Comparison of ENCODE assay signal across 29 mouse cellular contexts in the genomic region with DNA sequence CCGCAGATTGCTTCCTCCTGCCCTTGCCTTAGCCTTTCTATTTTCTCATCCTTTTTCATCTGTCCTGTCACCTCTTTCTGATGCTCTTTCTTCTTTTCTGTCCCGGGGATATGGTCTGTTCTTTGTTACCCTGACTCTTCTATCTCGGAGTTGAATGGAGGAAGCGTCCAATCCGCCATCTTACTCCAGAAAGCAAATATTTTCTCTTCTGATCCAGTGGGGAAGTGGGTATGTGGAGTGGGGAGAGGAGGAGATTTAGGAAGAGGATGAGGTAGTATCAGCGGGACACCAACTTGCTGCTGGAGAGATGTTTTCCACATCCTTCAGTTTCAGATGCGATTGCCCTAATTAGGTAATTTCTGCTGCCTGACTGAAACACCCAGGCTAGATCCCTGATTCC. TPM values are rescaled to one million over a fixed set of nuclear protein-coding genes. Genes with fewer than 3 reads are reported as not detected.
"Had no signal": no experiment of that assay in that cellular context is flagged by ENCODE, and none has a peak within 500 bp of the region (broad histone marks: within the 10 kb centered on the region; RNA-seq: fewer than 3 reads in every experiment).

No protein-coding gene starts in this region.

RNA-seq across cellular contexts. Expression of gene Duxbl2, which starts 0.9 kb away (rescaled TPM):
- total RNA-seq: common myeloid progenitor, adult 5-6 weeks; gastrocnemius, adult 18-20 months; gastrocnemius, adult 8-10 months; gastrocnemius, postnatal 25 days; gastrocnemius, postnatal 36 days; granulocyte monocyte progenitor cell, adult 5-6 weeks; heart, adult 18-20 months; heart, adult 2 months had no signal
- polyA plus RNA-seq: cerebellum, adult 2 months; embryonic facial prominence, embryonic 10.5 days; embryonic facial prominence, embryonic 11.5 days; embryonic facial prominence, embryonic 12.5 days; embryonic facial prominence, embryonic 13.5 days; erythroblast, embryonic 14.5 days; forebrain, embryonic 10.5 days; forebrain, embryonic 11.5 days; forebrain, embryonic 13.5 days; forebrain, embryonic 15.5 days; forebrain, embryonic 16.5 days had no signal

RNA-seq across cellular contexts. Expression of gene Cphx3, which starts 37.0 kb away (rescaled TPM):
- total RNA-seq: common myeloid progenitor, adult 5-6 weeks; gastrocnemius, adult 18-20 months; gastrocnemius, adult 2 months; gastrocnemius, adult 8-10 months; gastrocnemius, postnatal 10 days; gastrocnemius, postnatal 14 days; gastrocnemius, postnatal 25 days; gastrocnemius, postnatal 36 days; gastrocnemius, postnatal 4 days; granulocyte monocyte progenitor cell, adult 5-6 weeks; heart, adult 18-20 months; heart, adult 2 months had no signal
- polyA plus RNA-seq: cerebellum, adult 2 months; cortical plate, adult 2 months; embryonic facial prominence, embryonic 10.5 days; embryonic facial prominence, embryonic 11.5 days; embryonic facial prominence, embryonic 12.5 days; embryonic facial prominence, embryonic 13.5 days; embryonic facial prominence, embryonic 14.5 days; embryonic facial prominence, embryonic 15.5 days; erythroblast, embryonic 14.5 days; forebrain, embryonic 10.5 days; forebrain, embryonic 11.5 days; forebrain, embryonic 12.5 days; forebrain, embryonic 13.5 days; forebrain, embryonic 15.5 days; forebrain, embryonic 16.5 days; frontal cortex, adult 2 months; gonadal fat pad, adult 2 months; heart, adult 2 months had no signal

RNA-seq across cellular contexts. Expression of gene Cphx2, which starts 37.8 kb away (rescaled TPM):
- total RNA-seq: common myeloid progenitor, adult 5-6 weeks; gastrocnemius, adult 18-20 months; gastrocnemius, adult 2 months; gastrocnemius, adult 8-10 months; gastrocnemius, postnatal 10 days; gastrocnemius, postnatal 14 days; gastrocnemius, postnatal 25 days; gastrocnemius, postnatal 36 days; gastrocnemius, postnatal 4 days; granulocyte monocyte progenitor cell, adult 5-6 weeks; heart, adult 18-20 months; heart, adult 2 months had no signal
- polyA plus RNA-seq: cerebellum, adult 2 months; cortical plate, adult 2 months; embryonic facial prominence, embryonic 10.5 days; embryonic facial prominence, embryonic 11.5 days; embryonic facial prominence, embryonic 12.5 days; embryonic facial prominence, embryonic 13.5 days; embryonic facial prominence, embryonic 14.5 days; embryonic facial prominence, embryonic 15.5 days; erythroblast, embryonic 14.5 days; forebrain, embryonic 10.5 days; forebrain, embryonic 11.5 days; forebrain, embryonic 12.5 days; forebrain, embryonic 13.5 days; forebrain, embryonic 15.5 days; forebrain, embryonic 16.5 days; frontal cortex, adult 2 months; gonadal fat pad, adult 2 months; heart, adult 2 months had no signal

RNA-seq across cellular contexts. Expression of gene Tmem254c, which starts 51.9 kb away (rescaled TPM):
- polyA plus RNA-seq: cortical plate, adult 2 months; heart, adult 2 months had no signal
